Mouse (Mus musculus): ENCODE measurements around the gene Gm28053. TPM values are rescaled to one million over a fixed set of nuclear protein-coding genes. Genes with fewer than 3 reads are reported as not detected.

Gm28053 gene
- total and polyA plus RNA-seq, 3 experiments: not detected

DNA sequence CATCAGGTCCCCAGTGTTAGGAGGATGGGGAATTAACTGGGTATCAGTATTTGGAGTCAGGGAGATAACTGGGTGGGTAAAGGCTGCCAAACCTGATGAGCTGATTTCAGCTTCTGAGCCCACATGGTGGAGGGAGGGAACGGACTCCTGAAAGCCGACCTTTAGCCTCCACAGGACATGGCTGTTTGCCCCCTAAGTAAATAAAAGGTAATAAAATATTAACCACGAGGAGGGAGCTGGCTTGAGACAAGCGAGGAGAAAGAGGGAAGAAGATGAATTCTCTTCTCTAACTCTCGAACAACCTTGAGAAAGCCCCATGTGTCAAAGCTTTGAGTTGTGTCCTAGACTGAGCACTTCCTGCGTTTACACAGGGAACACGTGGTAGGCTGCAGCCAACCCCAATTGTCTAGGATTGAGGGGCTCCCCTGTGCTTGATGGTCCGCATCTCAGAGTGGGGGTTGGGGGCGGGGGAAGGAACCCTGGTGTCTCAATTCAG is 23.4 kb downstream of the Gm28053 start:
- TF ChIP-seq POLR2AphosphoS5 (IDR thresholded peaks at IDR 0.05; ENCODE audit: insufficient replicate concordance, low read depth, low read length) (no peak), CTCF (IDR thresholded peaks at IDR 0.05; ENCODE audit: low read depth, low read length) (no peak), GATA2 (IDR thresholded peaks at IDR 0.05; ENCODE audit: borderline replicate concordance, low read depth, low read length) (no peak), TAL1 (conservative IDR thresholded peaks at IDR 0.05; ENCODE audit: low read depth, low read length) (no peak), GATA1 (IDR thresholded peaks at IDR 0.05; ENCODE audit: borderline replicate concordance, low read length) (no peak)
- no peaks in the 10 kb centered on the region for H3K4me1 ChIP-seq (ENCODE audit: insufficient read depth, low read depth, low read length)
- H3K36me3 ChIP-seq (replicated peaks): no peaks in the 10 kb centered on the region
- no peak for DNase-seq (ENCODE audit: low spot score)
- peaks cover 14% of the 10 kb centered on the region; the same call in 1 of the 2 replicates for H3K27me3 ChIP-seq (ENCODE audit: insufficient read depth, low read length)
- no peaks in the 10 kb centered on the region for H3K9me3 ChIP-seq (replicated peaks)
- ATAC-seq (ENCODE audit: extremely low read depth, insufficient number of reproducible peaks, low FRiP score, poor library complexity, severe bottlenecking): no peak
- no peak overlapping the region for H3K4me3 ChIP-seq (ENCODE audit: low read depth, low read length)

- no peak overlapping the region for H3K4me3 ChIP-seq (ENCODE audit: low read depth, low read length)
- DNase-seq (ENCODE audit: low spot score): no peak
- H3K9me3 ChIP-seq (replicated peaks): no peaks in the 10 kb centered on the region
- peaks cover 12% of the 10 kb centered on the region; the same call in 1 of the 2 replicates for H3K27me3 ChIP-seq (ENCODE audit: insufficient read depth, low read length)
- ATAC-seq (ENCODE audit: extremely low read depth, insufficient number of reproducible peaks, low FRiP score, poor library complexity, severe bottlenecking): no peak
- H3K36me3 ChIP-seq (replicated peaks): no peaks in the 10 kb centered on the region
- TF ChIP-seq TAL1 (conservative IDR thresholded peaks at IDR 0.05; ENCODE audit: low read depth, low read length) (no peak), GATA2 (IDR thresholded peaks at IDR 0.05; ENCODE audit: borderline replicate concordance, low read depth, low read length) (no peak), GATA1 (IDR thresholded peaks at IDR 0.05; ENCODE audit: borderline replicate concordance, low read length) (no peak), POLR2AphosphoS5 (IDR thresholded peaks at IDR 0.05; ENCODE audit: insufficient replicate concordance, low read depth, low read length) (no peak), CTCF (IDR thresholded peaks at IDR 0.05; ENCODE audit: low read depth, low read length) (no peak)
- H3K4me1 ChIP-seq (ENCODE audit: insufficient read depth, low read depth, low read length): no peaks in the 10 kb centered on the region
These were observed 24.3 kb downstream of the Gm28053 start for GRCm38 (mm10) chr6:48742422-48743351.

DNA sequence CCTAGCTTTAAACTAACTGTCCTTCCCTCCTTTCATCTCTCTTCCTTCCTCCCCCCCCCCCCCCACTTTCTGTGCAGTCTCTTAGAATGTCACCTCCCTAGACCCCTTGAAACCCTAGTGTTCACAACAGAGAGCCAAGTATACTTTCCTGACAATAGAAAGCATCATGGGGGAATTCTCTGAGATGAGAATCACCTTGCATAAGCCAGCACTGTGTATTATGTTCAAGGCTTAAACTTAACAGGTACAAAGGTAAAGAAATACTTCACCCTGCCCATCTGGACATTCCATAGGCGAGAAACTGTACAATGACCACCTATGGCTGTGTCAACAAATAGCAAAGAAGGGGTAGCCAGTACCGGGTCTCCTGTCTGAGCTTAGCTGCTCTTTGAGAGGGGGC is 27.1 kb downstream of the Gm28053 start:
- Histone ChIP-seq H3K4me3 (ENCODE audit: low read depth, low read length) (no peak overlapping the region), H3K9me3 (replicated peaks) (no peaks in the 10 kb centered on the region), H3K4me1 (ENCODE audit: insufficient read depth, low read depth, low read length) (no peaks in the 10 kb centered on the region), H3K36me3 (replicated peaks) (no peaks in the 10 kb centered on the region), H3K27me3 (ENCODE audit: insufficient read depth, low read length) (peaks cover 11% of the 10 kb centered on the region; the same call in 1 of the 2 replicates)
- TF ChIP-seq CTCF (IDR thresholded peaks at IDR 0.05; ENCODE audit: low read depth, low read length): no peak
- no peak for TF ChIP-seq TAL1 (conservative IDR thresholded peaks at IDR 0.05; ENCODE audit: low read depth, low read length)
- no peak for TF ChIP-seq GATA2 (IDR thresholded peaks at IDR 0.05; ENCODE audit: borderline replicate concordance, low read depth, low read length)
- TF ChIP-seq POLR2AphosphoS5 (IDR thresholded peaks at IDR 0.05; ENCODE audit: insufficient replicate concordance, low read depth, low read length): no peak
- TF ChIP-seq GATA1 (IDR thresholded peaks at IDR 0.05; ENCODE audit: borderline replicate concordance, low read length): no peak
- ATAC-seq (ENCODE audit: extremely low read depth, insufficient number of reproducible peaks, low FRiP score, poor library complexity, severe bottlenecking): no peak
- DNase-seq (ENCODE audit: low spot score): no peak

DNA sequence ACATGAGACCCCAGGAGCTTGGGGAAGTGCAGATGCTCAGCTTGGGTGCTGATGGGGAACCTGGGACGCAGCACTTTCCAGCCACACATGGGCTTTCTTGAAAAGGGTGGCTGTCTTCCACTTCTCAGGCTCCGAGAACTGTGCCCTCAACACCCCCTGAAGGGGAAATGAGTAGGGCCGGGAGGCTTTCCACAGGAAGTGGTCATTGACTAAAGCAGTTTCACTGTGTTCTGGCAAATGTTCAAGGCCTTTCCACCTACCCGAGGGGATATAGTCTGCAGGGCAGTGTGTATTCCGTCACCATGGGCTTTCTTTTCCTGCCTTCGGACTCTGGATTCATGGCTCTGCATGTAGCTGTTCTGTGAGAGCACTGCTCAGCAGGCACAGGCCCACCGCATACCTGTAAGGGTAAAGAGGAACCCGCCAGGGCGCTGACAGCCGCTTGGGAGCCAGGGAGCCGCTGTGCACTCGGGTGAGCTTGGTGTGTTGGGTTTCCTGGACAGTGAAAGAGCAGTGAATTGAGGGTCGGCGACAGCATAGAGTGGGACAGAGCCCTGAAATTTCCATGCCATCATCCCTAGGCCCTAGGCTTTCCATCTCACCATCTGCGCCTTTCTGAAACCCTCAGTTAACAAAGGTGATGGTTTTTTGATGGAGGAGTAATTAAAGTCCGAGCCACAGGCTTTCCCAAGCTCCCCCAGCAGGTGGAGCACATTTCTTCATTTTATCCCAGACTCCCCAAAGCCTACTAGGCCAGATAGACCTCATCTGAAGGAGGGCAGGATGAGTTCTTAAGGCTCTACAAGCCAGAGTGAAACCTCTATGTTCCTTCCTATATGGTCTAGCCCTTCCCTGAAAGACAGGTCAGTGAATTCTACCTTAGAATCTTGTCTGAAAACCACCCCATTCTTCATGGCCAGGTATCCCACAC is 27.8 kb downstream of the Gm28053 start, which contains the start of gene Gimap5:
Gimap5 (plus strand) TSS at position 239 of the 931 bp plus-strand sequence.
- DNase-seq (ENCODE audit: low spot score) (no peak), ATAC-seq (ENCODE audit: extremely low read depth, insufficient number of reproducible peaks, low FRiP score, poor library complexity, severe bottlenecking) (no peak)
- Histone ChIP-seq H3K4me1 (ENCODE audit: insufficient read depth, low read depth, low read length) (no peaks in the 10 kb centered on the region), H3K9me3 (replicated peaks) (no peaks in the 10 kb centered on the region), H3K4me3 (ENCODE audit: low read depth, low read length) (no peak within 1 kb of the TSS), H3K27me3 (ENCODE audit: insufficient read depth, low read length) (peaks cover 11% of the 10 kb centered on the region; the same call in 1 of the 2 replicates), H3K36me3 (replicated peaks) (no peaks in the 10 kb centered on the region)
- no peak for TF ChIP-seq GATA2 (IDR thresholded peaks at IDR 0.05; ENCODE audit: borderline replicate concordance, low read depth, low read length)
- no peak for TF ChIP-seq CTCF (IDR thresholded peaks at IDR 0.05; ENCODE audit: low read depth, low read length)
- TF ChIP-seq TAL1 (conservative IDR thresholded peaks at IDR 0.05; ENCODE audit: low read depth, low read length): no peak
- TF ChIP-seq POLR2AphosphoS5 (IDR thresholded peaks at IDR 0.05; ENCODE audit: insufficient replicate concordance, low read depth, low read length): no peak
- no peak for TF ChIP-seq GATA1 (IDR thresholded peaks at IDR 0.05; ENCODE audit: borderline replicate concordance, low read length)

DNA sequence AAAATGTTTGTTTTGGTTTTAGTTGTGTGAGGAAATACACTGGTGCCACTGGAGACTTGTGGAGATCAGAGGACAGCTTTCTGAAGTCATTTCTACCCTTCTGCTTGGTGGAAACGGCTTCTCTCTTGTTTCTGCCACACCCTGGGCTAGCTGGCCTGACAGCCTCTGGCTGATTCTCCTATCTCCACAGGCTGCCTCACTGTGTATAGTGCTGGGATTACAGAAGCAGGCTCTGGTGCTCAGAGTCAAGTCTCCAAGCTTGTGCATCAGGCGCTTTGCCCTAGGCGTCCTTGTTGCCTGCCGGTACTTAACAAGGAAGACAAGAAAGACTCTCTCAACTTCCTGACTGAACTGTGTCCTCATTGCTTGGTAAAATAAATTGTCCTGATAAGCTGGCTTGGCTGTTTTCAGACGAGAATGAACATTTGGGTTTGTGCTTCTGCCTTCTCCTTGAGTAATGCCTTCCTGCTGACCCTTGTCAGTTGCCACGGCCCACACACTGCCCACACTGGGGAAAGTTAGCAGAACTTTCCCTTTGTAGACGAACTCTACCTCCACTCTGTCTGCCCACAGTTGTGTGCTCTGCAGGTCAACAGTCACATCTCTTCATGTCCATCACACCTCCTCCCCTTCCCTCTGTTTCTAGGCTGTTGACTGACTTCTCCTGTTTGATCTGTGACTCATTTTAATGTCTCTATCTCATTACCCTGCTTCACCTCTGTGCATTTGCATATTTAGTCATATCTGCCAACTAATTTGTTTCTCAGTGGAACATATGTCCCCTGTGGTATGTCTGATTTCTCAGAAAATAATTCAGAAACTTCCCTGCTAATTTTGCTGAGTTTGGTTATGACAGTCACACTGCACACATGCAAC is 28.9 kb downstream of the Gm28053 start:
- Histone ChIP-seq H3K4me3 (ENCODE audit: low read depth, low read length) (no peak overlapping the region), H3K36me3 (replicated peaks) (no peaks in the 10 kb centered on the region)
- ATAC-seq (ENCODE audit: extremely low read depth, insufficient number of reproducible peaks, low FRiP score, poor library complexity, severe bottlenecking): no peak

More for the DNA sequence above, 28.9 kb downstream of the Gm28053 start:
- H3K27me3 ChIP-seq (ENCODE audit: insufficient read depth, low read length): peaks cover 10% of the 10 kb centered on the region; the same call in 1 of the 2 replicates
- TF ChIP-seq CTCF (IDR thresholded peaks at IDR 0.05; ENCODE audit: low read depth, low read length): no peak
- TF ChIP-seq GATA1 (IDR thresholded peaks at IDR 0.05; ENCODE audit: borderline replicate concordance, low read length): no peak
- TF ChIP-seq POLR2AphosphoS5 (IDR thresholded peaks at IDR 0.05; ENCODE audit: insufficient replicate concordance, low read depth, low read length): no peak
- no peak for TF ChIP-seq TAL1 (conservative IDR thresholded peaks at IDR 0.05; ENCODE audit: low read depth, low read length)
- TF ChIP-seq GATA2 (IDR thresholded peaks at IDR 0.05; ENCODE audit: borderline replicate concordance, low read depth, low read length): no peak
- DNase-seq (ENCODE audit: low spot score): no peak
- no peaks in the 10 kb centered on the region for H3K4me1 ChIP-seq (ENCODE audit: insufficient read depth, low read depth, low read length)
- no peaks in the 10 kb centered on the region for H3K9me3 ChIP-seq (replicated peaks)
